Mouse (Mus musculus) hindbrain, embryonic 14.5 days (tissue): Measurements from ENCODE around the gene Apoa5. TPM values are rescaled to one million over a fixed set of nuclear protein-coding genes. Genes with fewer than 3 reads are reported as not detected.

Source experiments
- ATAC-seq: fragments of 200-750 bp; cut with Nextera tagmentation; 2 replicates; pipeline ENCODE4 v1.8.0; 2017; ENCODE audit warnings: moderate number of reproducible peaks, mild to moderate bottlenecking, moderate TSS enrichment, moderate library complexity; ENCODE audit not compliant: low FRiP score
- DNase-seq: peaks from one replicate; pipeline ENCODE4 v3.0.0-alpha.2; 2015; ENCODE audit warnings: low spot score
- H3K27ac ChIP-seq: fragments of 300-500 bp; sonication (generic); 2 replicates; pipeline ENCODE4 v1.5.1; 2014; ENCODE audit warnings: mild to moderate bottlenecking, moderate library complexity
- H3K27me3 ChIP-seq: fragments of 300-500 bp; sonication (generic); 2 replicates; pipeline ENCODE4 v1.6.1; 2014; ENCODE audit warnings: mild to moderate bottlenecking, low read length, mixed read lengths; ENCODE audit not compliant: control insufficient read depth, insufficient read depth
- H3K36me3 ChIP-seq: fragments of 300-500 bp; sonication (generic); replicated peaks from 2 replicates; pipeline ENCODE4 v1.6.1; 2014; ENCODE audit not compliant: control insufficient read depth, insufficient read depth
- H3K4me1 ChIP-seq: fragments of 300-500 bp; sonication (generic); replicated peaks from 2 replicates; pipeline ENCODE4 v1.6.1; 2014; ENCODE audit warnings: antibody characterized with exemption, low read length, mixed read lengths; ENCODE audit not compliant: control insufficient read depth, insufficient read depth
- H3K4me2 ChIP-seq: fragments of 300-500 bp; sonication (generic); replicated peaks from 2 replicates; pipeline ENCODE4 v1.6.1; 2014; ENCODE audit warnings: mild to moderate bottlenecking, moderate library complexity
- H3K4me3 ChIP-seq: fragments of 300-500 bp; sonication (generic); replicated peaks from 2 replicates; pipeline ENCODE4 v1.5.1; 2014; ENCODE audit warnings: mild to moderate bottlenecking, low read length
- H3K9ac ChIP-seq: fragments of 300-500 bp; sonication (generic); 2 replicates; pipeline ENCODE4 v1.6.1; 2014
- H3K9me3 ChIP-seq: fragments of 300-500 bp; sonication (generic); 2 replicates; pipeline ENCODE4 v1.6.1; 2016; ENCODE audit warnings: low read length; ENCODE audit not compliant: control insufficient read depth
- WGBS: fragments of 180-500 bp; shearing (Covaris S2); extraction: QIAGEN DNeasy Blood & Tissue Kit; methylation state at CpG from one replicate; pipeline ENCODE4 v1.1.7; 2014; 5-methylcytosine and 5-hydroxymethylcytosine counted together
- polyA plus RNA-seq: library from polyadenylated mRNA; unstranded; fragments of >200 nt; fragmentation: Nextera tagmentation; extraction: Ambion mirVana; gene quantifications from 2 replicates; pipeline ENCODE4 v1.2.1, GENCODE M21; 2014

Gene Apoa5
- polyA plus RNA-seq, 1 experiment from 2014 or later: not detected

GRCm38 (mm10) chr9:46235196-46235595 is 33.2 kb upstream of the Apoa5 start:
- Histone ChIP-seq H3K9ac (no peak overlapping the region), H3K4me3 (no peak overlapping the region), H3K36me3 (no peaks in the 10 kb centered on the region), H3K27ac (no peak overlapping the region), H3K4me2 (no peak overlapping the region), H3K4me1 (peaks cover 7% of the 10 kb centered on the region; the same call in 1 of the 2 replicates), H3K27me3 (no peaks in the 10 kb centered on the region), H3K9me3 (no peaks in the 10 kb centered on the region)
- DNase-seq (no peak), ATAC-seq (no peak)
- WGBS: 90% methylated on average over 6 of the region's 6 CpGs

- Histone ChIP-seq H3K4me1 (peaks cover 5% of the 10 kb centered on the region; the same call in 1 of the 2 replicates), H3K9me3 (no peaks in the 10 kb centered on the region), H3K27ac (no peak within 1 kb of the TSS), H3K9ac (no peak within 1 kb of the TSS), H3K36me3 (no peaks in the 10 kb centered on the region), H3K27me3 (no peaks in the 10 kb centered on the region), H3K4me2 (no peak within 1 kb of the TSS), H3K4me3 (no peak within 1 kb of the TSS)
- DNase-seq (no peak), ATAC-seq (no peak)
These were observed 33.0 kb upstream of the Apoa5 start, which contains the start of gene Apoc3 for GRCm38 (mm10) chr9:46235596-46235648. Gene Apoc3 (minus strand): TSS chr9:46235636.

- Histone ChIP-seq H3K27ac (no peak overlapping the region), H3K4me1 (peaks cover 3% of the 10 kb centered on the region; the same call in 1 of the 2 replicates), H3K36me3 (no peaks in the 10 kb centered on the region), H3K9me3 (no peaks in the 10 kb centered on the region), H3K27me3 (no peaks in the 10 kb centered on the region), H3K4me2 (no peak overlapping the region), H3K9ac (no peak overlapping the region), H3K4me3 (no peak overlapping the region)
- ATAC-seq (no peak), DNase-seq (no peak)
- WGBS: 69% methylated on average over 4 of the region's 4 CpGs
These were observed 32.8 kb upstream of the Apoa5 start for GRCm38 (mm10) chr9:46235649-46236048.

GRCm38 (mm10) chr9:46238850-46239249 is 29.6 kb upstream of the Apoa5 start:
- 92% methylated on average over 7 of the region's 7 CpGs for WGBS
- Histone ChIP-seq H3K27ac (no peak overlapping the region), H3K4me1 (no peaks in the 10 kb centered on the region), H3K27me3 (no peaks in the 10 kb centered on the region), H3K4me3 (no peak overlapping the region), H3K4me2 (no peak overlapping the region), H3K9me3 (no peaks in the 10 kb centered on the region), H3K9ac (no peak overlapping the region), H3K36me3 (no peaks in the 10 kb centered on the region)
- no peak for ATAC-seq
- no peak for DNase-seq

DNA sequence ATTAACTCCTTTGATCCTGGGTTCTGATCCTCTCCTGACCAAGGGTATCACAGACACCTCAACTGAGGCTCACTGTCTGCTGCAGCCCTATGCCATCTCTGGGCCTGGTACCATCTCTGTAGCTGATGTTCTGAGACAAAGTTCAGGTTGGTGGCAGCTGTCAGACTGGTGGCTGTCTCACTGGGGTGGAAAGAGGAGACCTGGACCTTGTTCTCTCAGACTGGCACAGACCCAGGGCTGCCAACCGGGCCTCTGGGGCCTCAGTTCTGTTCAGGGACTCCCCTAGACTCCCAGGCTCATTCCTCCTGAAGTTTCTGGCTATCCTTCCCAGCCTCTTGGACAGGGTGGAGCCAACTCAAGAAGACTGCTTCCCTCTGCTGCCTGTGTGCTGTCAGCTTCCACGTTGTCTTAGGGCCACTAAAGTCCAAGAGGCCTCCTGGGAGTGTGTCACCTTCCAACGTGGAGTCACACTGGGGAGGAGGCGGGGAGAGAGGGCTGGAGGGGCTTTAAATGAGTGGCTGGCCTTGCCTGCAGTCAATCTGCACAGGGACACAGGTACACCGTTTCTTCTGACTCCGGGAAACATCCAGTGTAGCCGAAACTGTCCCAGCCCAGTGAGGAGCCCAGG is 27.8 kb upstream of the Apoa5 start, which contains the start of gene Apoa4:
Gene Apoa4 (plus strand): TSS at position 171 of the 628 bp plus-strand sequence.
- H3K4me1 ChIP-seq: no peaks in the 10 kb centered on the region
- H3K9me3 ChIP-seq: no peaks in the 10 kb centered on the region
- H3K36me3 ChIP-seq: no peaks in the 10 kb centered on the region
- no peaks in the 10 kb centered on the region for H3K27me3 ChIP-seq
- ATAC-seq: no peak
- no peak within 1 kb of the TSS for H3K4me3 ChIP-seq
- no peak within 1 kb of the TSS for H3K9ac ChIP-seq
- no peak for DNase-seq
- no peak within 1 kb of the TSS for H3K27ac ChIP-seq
- H3K4me2 ChIP-seq: no peak within 1 kb of the TSS
- WGBS: 72% methylated on average over 7 of the region's 7 CpGs

GRCm38 (mm10) chr9:46241818-46242217 is 26.6 kb upstream of the Apoa5 start:
- Histone ChIP-seq H3K4me2 (no peak overlapping the region), H3K27me3 (no peaks in the 10 kb centered on the region), H3K4me1 (no peaks in the 10 kb centered on the region), H3K36me3 (no peaks in the 10 kb centered on the region), H3K9ac (no peak overlapping the region), H3K4me3 (no peak overlapping the region), H3K9me3 (no peaks in the 10 kb centered on the region), H3K27ac (no peak overlapping the region)
- WGBS: 75% methylated on average over 2 of the region's 2 CpGs
- no peak for DNase-seq
- ATAC-seq: no peak

DNA sequence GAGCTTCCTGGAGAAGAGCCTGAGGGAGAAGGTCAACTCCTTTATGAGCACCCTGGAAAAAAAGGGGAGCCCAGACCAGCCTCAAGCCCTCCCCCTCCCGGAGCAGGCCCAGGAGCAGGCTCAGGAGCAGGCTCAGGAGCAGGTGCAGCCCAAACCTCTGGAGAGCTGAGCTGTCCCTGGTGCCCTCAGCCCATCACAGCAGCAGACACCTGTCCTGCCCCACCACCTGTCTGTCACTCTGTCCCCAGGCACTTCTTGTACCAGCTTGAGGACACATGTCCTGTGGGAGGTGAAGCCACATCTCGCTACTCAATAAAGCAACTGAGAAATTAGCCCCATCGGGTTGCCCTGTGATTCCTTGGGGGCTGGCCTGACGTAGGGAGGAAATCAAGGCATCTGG is 25.3 kb upstream of the Apoa5 start:
- Histone ChIP-seq H3K9me3 (no peaks in the 10 kb centered on the region), H3K36me3 (no peaks in the 10 kb centered on the region), H3K4me1 (no peaks in the 10 kb centered on the region), H3K27ac (no peak overlapping the region), H3K4me2 (no peak overlapping the region), H3K9ac (no peak overlapping the region), H3K27me3 (no peaks in the 10 kb centered on the region), H3K4me3 (no peak overlapping the region)
- DNase-seq (no peak), ATAC-seq (no peak)
- WGBS: 58% methylated on average over 4 of the region's 4 CpGs

DNA sequence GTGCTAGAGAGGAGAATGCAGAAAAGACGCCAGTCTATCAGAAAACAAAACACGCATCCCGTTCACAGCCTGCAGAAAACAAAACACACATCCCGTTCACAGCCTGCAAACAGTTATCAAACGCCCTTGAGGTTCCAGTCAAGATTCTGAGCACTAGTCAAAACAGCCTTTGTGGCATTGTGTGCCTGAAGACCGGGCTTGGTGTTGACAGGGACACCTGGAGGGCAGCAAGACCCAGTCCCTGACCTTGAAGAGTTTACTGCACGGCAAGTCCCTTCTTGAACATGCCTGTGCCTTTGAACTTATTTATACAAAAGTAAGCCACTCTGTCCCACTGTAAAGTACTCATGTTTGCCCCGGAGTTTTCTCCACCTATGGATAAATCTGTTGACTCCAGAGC is 24.8 kb upstream of the Apoa5 start:
- Histone ChIP-seq H3K27me3 (no peaks in the 10 kb centered on the region), H3K9me3 (no peaks in the 10 kb centered on the region), H3K4me2 (no peak overlapping the region), H3K4me3 (no peak overlapping the region), H3K4me1 (no peaks in the 10 kb centered on the region), H3K36me3 (no peaks in the 10 kb centered on the region), H3K27ac (no peak overlapping the region), H3K9ac (no peak overlapping the region)
- no peak for DNase-seq
- WGBS: 65% methylated on average over 8 of the region's 8 CpGs
- ATAC-seq: no peak

DNA sequence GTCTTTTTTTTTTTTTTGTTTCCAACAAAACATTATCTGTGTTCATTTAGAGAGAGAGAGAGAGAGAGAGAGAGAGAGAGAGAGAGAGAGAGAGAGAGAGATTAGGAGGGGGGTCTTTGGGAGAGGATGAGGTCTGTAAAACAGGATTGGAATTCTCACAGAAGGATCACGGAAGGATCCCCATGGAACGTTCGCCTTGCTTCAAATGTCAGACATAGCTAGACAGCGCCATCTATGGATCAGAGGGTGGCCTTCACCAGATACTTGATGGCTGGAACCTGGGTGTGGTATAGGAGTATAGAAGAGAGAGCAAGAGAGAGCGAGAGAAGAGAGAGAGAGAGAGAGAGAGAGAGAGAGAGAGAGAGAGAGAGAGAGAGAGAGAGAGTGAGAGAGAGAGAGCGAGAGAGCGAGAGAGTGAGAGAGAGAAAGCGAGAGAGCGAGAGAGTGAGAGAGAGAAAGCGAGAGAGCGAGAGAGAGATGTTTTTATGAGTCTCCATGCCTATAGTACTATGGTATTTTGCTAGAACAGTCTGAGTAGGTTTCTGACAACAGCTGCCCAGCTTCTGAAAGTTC is 21.6 kb upstream of the Apoa5 start:
- Histone ChIP-seq H3K4me3 (no peak overlapping the region), H3K4me2 (0 out of 2 replicates have a peak overlapping the region, but pooled peaks have one; percentile 20), H3K27me3 (no peaks in the 10 kb centered on the region), H3K4me1 (no peaks in the 10 kb centered on the region), H3K36me3 (no peaks in the 10 kb centered on the region), H3K9ac (no peak overlapping the region), H3K9me3 (no peaks in the 10 kb centered on the region), H3K27ac (no peak overlapping the region)
- 27% methylated on average over 11 of the region's 11 CpGs for WGBS
- DNase-seq (peak; percentile 93), ATAC-seq (0 out of 2 replicates have a peak, but pooled peaks have one; percentile 66)

DNA sequence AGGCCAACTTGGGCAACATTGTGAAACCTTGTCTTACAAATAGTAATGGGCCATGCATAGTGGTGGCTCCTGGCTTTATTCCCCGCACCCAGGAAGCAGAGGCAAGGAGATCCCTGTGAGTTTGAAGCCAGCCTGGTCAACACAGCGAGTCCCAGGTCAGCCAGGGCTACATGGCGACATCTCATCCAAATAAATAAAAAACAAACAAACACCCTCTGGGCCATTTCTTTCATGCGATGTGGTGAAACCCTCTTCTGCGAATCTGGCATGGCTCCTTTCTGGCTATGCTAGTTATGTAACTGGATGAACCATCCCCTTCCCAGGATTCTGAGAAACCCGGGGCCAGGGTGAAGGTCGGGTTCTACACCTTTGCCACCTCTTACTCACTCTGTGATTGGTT is 12.3 kb upstream of the Apoa5 start:
- no peaks in the 10 kb centered on the region for H3K4me1 ChIP-seq
- no peaks in the 10 kb centered on the region for H3K9me3 ChIP-seq
- H3K9ac ChIP-seq: no peak overlapping the region
- no peak overlapping the region for H3K4me3 ChIP-seq
- no peaks in the 10 kb centered on the region for H3K36me3 ChIP-seq
- H3K4me2 ChIP-seq: no peak overlapping the region
- WGBS: 90% methylated on average over 7 of the region's 7 CpGs
- H3K27me3 ChIP-seq: no peaks in the 10 kb centered on the region
- DNase-seq: no peak
- no peak for ATAC-seq
- H3K27ac ChIP-seq: no peak overlapping the region
